Mouse (Mus musculus) limb, embryonic 11.5 days (tissue): Measurements from ENCODE around the gene Vmn1r82. TPM values are rescaled to one million over a fixed set of nuclear protein-coding genes. Genes with fewer than 3 reads are reported as not detected.

Experiments
- ATAC-seq: fragments of 200-750 bp; cut with Nextera tagmentation; 2 replicates; pipeline ENCODE4 v1.8.0; 2017; ENCODE audit warnings: low read depth; ENCODE audit not compliant: insufficient number of reproducible peaks, low FRiP score, low TSS enrichment
- DNase-seq: peaks from one replicate; pipeline ENCODE4 v3.0.0-alpha.2; 2015; ENCODE audit warnings: low spot score
- H3K27ac ChIP-seq: fragments of 300-500 bp; sonication (generic); replicated peaks from 2 replicates; pipeline ENCODE4 v1.5.1; 2014; ENCODE audit warnings: low read depth, mild to moderate bottlenecking, low read length
- H3K27me3 ChIP-seq: fragments of 300-500 bp; sonication (generic); 2 replicates; pipeline ENCODE4 v1.6.1; 2014; ENCODE audit warnings: mild to moderate bottlenecking, low read length, mixed read lengths; ENCODE audit not compliant: control insufficient read depth, insufficient read depth
- H3K36me3 ChIP-seq: fragments of 300-500 bp; sonication (generic); 2 replicates; pipeline ENCODE4 v1.6.1; 2014; ENCODE audit warnings: mild to moderate bottlenecking, low read length, moderate library complexity, mixed read lengths; ENCODE audit not compliant: control insufficient read depth, insufficient read depth
- H3K4me1 ChIP-seq: fragments of 300-500 bp; sonication (generic); 2 replicates; pipeline ENCODE4 v1.6.1; 2014; ENCODE audit warnings: low read length, mixed read lengths; ENCODE audit not compliant: control insufficient read depth, insufficient read depth
- H3K4me2 ChIP-seq: fragments of 300-500 bp; sonication (generic); 2 replicates; pipeline ENCODE4 v1.6.1; 2014; ENCODE audit warnings: low read depth, mild to moderate bottlenecking, moderate library complexity; ENCODE audit not compliant: severe bottlenecking
- H3K4me3 ChIP-seq: fragments of 300-500 bp; sonication (generic); 2 replicates; pipeline ENCODE4 v1.5.1; 2014; ENCODE audit warnings: low read depth, low read length
- H3K9ac ChIP-seq: fragments of 300-500 bp; sonication (generic); 2 replicates; pipeline ENCODE4 v1.6.1; 2014; ENCODE audit warnings: mild to moderate bottlenecking, low read length
- H3K9me3 ChIP-seq: fragments of 300-500 bp; sonication (generic); 2 replicates; pipeline ENCODE4 v1.6.1; 2016; ENCODE audit warnings: low read length; ENCODE audit not compliant: control insufficient read depth
- WGBS: fragments of 180-500 bp; shearing (Covaris S2); extraction: QIAGEN DNeasy Blood & Tissue Kit; methylation state at CpG from one replicate; pipeline ENCODE4 v1.1.7; 2014; 5-methylcytosine and 5-hydroxymethylcytosine counted together
- polyA plus RNA-seq: library from polyadenylated mRNA; unstranded; fragments of >200 nt; fragmentation: Nextera tagmentation; extraction: Ambion mirVana; gene quantifications from 2 replicates; pipeline ENCODE4 v1.2.1, GENCODE M21; 2014

Vmn1r82 gene
- not detected in 2 replicates for polyA plus RNA-seq

DNA sequence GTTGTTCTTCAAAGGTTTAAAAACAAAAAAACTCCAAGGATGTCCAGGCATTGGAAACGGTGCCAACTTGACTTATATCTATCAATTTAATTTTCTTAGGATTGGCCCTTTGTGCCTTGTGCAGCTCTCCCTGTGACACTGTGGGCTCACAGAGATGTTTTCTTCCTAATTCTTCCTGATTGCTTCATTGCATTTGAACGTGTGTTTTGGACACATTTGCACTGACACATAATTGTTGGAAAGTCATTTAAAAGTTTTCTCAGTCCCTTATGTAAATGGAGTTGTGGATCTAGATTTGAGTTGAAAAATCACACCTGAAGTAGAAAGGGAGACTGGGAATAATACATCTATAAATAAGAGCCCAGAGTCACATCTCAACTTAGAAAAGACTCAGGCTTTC is at the start of gene Vmn1r82:
Gene Vmn1r82, plus strand, starts transcription at position 301 of the 400 bp plus-strand sequence.
- Histone ChIP-seq H3K27ac (no peak within 1 kb of the TSS), H3K4me1 (no peaks in the 10 kb centered on the region), H3K27me3 (no peaks in the 10 kb centered on the region), H3K4me3 (no peak within 1 kb of the TSS), H3K36me3 (no peaks in the 10 kb centered on the region), H3K9ac (no peak within 1 kb of the TSS), H3K9me3 (peaks cover 2% of the 10 kb centered on the region; the same call in 1 of the 2 replicates), H3K4me2 (no peak within 1 kb of the TSS)
- 63% methylated on average over 2 of the region's 2 CpGs for WGBS
- no peak for DNase-seq
- no peak for ATAC-seq

DNA sequence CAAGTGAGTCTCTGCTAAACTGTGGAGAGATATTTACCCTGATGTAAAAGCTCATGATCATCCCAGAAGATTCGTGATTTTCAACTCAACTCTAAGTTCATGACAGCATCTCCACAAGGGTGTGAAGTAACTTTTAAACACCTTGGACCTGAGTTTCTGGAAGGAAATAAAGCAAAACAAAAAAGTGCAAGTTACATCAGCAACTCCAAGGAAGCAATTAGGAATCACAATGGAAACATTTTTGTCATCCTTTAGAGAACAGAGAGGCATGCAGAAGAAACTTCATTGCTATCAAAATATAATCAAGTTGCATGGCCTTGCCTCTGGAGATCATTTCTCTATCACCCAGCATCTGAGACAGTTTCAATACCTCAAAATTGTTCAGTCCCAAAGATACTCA is 32.1 kb upstream of the Vmn1r82 start, which contains the start of gene Vmn1r81:
Gene Vmn1r81, minus strand, starts transcription at position 101 of the 400 bp plus-strand sequence.
- DNase-seq (no peak), ATAC-seq (no peak)
- no peak within 1 kb of the TSS for H3K9ac ChIP-seq
- H3K27ac ChIP-seq = no peak within 1 kb of the TSS
- H3K9me3 ChIP-seq = peaks cover 3% of the 10 kb centered on the region; the same call in 1 of the 2 replicates
- H3K4me2 ChIP-seq = no peak within 1 kb of the TSS
- no peaks in the 10 kb centered on the region for H3K27me3 ChIP-seq
- no peaks in the 10 kb centered on the region for H3K4me1 ChIP-seq
- H3K4me3 ChIP-seq = no peak within 1 kb of the TSS
- H3K36me3 ChIP-seq = no peaks in the 10 kb centered on the region
- WGBS = 79% methylated on average over 1 of the region's 1 CpGs

DNA sequence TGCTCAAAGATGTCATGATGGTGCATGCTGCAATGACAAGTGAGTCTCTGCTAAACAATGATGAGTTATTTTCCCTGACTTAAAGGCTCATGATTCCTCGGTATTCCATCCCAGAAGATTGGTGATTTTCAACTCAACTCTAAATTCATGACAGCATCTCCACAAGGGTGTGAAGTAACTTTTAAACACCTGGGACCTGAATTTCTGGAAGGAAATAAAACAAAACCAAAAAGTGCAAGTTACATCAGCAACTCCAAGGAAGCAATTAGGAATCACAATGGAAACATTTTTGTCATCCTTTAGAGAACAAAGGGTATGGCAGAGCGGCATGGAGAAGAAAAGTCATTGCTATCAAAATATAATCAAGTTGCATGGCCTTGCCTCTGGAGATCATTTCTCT is 29.2 kb downstream of the Vmn1r82 start, which contains the start of gene Vmn1r83:
Gene Vmn1r83, minus strand, starts transcription at position 101 of the 400 bp plus-strand sequence.
- H3K4me2 ChIP-seq = no peak within 1 kb of the TSS
- H3K36me3 ChIP-seq = no peaks in the 10 kb centered on the region
- no peaks in the 10 kb centered on the region for H3K4me1 ChIP-seq
- no peak for ATAC-seq
- H3K27ac ChIP-seq = no peak within 1 kb of the TSS
- peaks cover 4% of the 10 kb centered on the region for H3K9me3 ChIP-seq
- no peak within 1 kb of the TSS for H3K4me3 ChIP-seq
- no peak within 1 kb of the TSS for H3K9ac ChIP-seq
- DNase-seq = no peak
- WGBS = 75% methylated on average over 2 of the region's 2 CpGs
- no peaks in the 10 kb centered on the region for H3K27me3 ChIP-seq

Other genes starting within 250 kb of the Vmn1r82 start
- not detected in 2 replicates for gene Vmn1r78, start 150.2 kb upstream of the Vmn1r82 start, polyA plus RNA-seq
- not detected in 2 replicates for gene Vmn1r79, start 129.2 kb upstream of the Vmn1r82 start, polyA plus RNA-seq
- not detected in 2 replicates for gene Vmn1r80, start 111.1 kb upstream of the Vmn1r82 start, polyA plus RNA-seq
- gene Vmn1r81, start 32.2 kb upstream of the Vmn1r82 start, polyA plus RNA-seq = not detected in 2 replicates
- gene Vmn1r83, start 29.1 kb downstream of the Vmn1r82 start, polyA plus RNA-seq = 0.09 TPM in 1 of 2 replicates, not detected in the other
- not detected in 2 replicates for gene Vmn1r84, start 68.8 kb downstream of the Vmn1r82 start, polyA plus RNA-seq
- gene Zfp551, start 122.3 kb downstream of the Vmn1r82 start, polyA plus RNA-seq = 4.6 and 5.3 TPM in 2 replicates
- 39.6 and 39.8 TPM in 2 replicates for gene Zfp606, start 177.9 kb downstream of the Vmn1r82 start, polyA plus RNA-seq
- gene 2900092C05Rik, start 212.1 kb downstream of the Vmn1r82 start, polyA plus RNA-seq = not detected in 2 replicates